Mouse (Mus musculus): ENCODE measurements at regions not wholly inside any gene's neighbourhood (a gene's known extent, or its start where the extent isn't known, plus 50 kb on each side); places are given as distances from the start of the nearest gene placed in this dataset.

DNA sequence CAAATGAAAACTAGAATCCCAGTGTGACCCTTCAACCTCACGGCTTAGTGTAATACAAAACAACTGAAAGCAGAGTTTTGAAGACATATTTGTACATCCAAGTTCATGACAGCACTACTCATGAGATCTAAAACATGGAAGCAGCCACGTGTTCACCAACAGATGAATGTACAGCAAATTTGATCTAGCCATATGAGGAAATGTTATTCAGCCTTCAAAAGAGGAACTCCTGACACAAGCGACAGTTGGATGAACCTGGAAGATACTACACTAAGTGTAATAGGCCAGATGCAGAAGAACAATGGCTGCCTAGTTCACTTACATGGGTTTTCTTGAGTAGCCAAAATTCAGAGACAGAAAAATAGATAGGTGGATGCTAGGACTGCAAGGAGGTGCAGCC lies 212.0 kb upstream of the Cdyl start:
- TF ChIP-seq CTCF (conservative IDR thresholded peaks at IDR 0.05; ENCODE audit: low read length) (no peak), NANOG (IDR thresholded peaks at IDR 0.05; ENCODE audit: borderline replicate concordance, low read length) (no peak), POU5F1 (IDR thresholded peaks at IDR 0.05; ENCODE audit: borderline replicate concordance, low read length) (no peak)
